In genomic region chrX:142967067-142967466, GRCm38 (mm10) we compare ENCODE assay signal across 8 mouse cellular contexts. TPM values are rescaled to one million over a fixed set of nuclear protein-coding genes. Genes with fewer than 3 reads are reported as not detected.
A peak's percentile ranks its signal among the peaks of the same experiment; 100 is the strongest.
DNase-seq lines count a peak whose midpoint lies in the region; ATAC-seq and TF ChIP-seq lines count a peak whose summit lies in the region.

No protein-coding gene starts in this region.

- H3K36me3 ChIP-seq in hindbrain, embryonic 10.5 days, result no peaks in the 10 kb centered on the region
- no peaks in the 10 kb centered on the region for H3K36me3 ChIP-seq in liver, embryonic 14.5 days (replicated peaks; ENCODE audit: control insufficient read depth, insufficient read depth, low read depth)
- no peaks in the 10 kb centered on the region for H3K36me3 ChIP-seq in stomach, embryonic 16.5 days (ENCODE audit: control insufficient read depth, insufficient read depth, low read length)

- H3K9me3 ChIP-seq in hindbrain, embryonic 10.5 days, result no peaks in the 10 kb centered on the region
- no peaks in the 10 kb centered on the region for H3K9me3 ChIP-seq in liver, embryonic 14.5 days (ENCODE audit: control insufficient read depth, low read length)
- H3K9me3 ChIP-seq in stomach, embryonic 16.5 days (replicated peaks; ENCODE audit: control insufficient read depth, low read length), result no peaks in the 10 kb centered on the region

- ATAC-seq in liver, embryonic 14.5 days (ENCODE audit: insufficient read depth), result no peak
- no peak for ATAC-seq in stomach, embryonic 16.5 days (ENCODE audit: insufficient read depth, low FRiP score)

- peak overlapping the region; percentile 68 for H3K9ac ChIP-seq in liver, embryonic 14.5 days (replicated peaks)
- H3K9ac ChIP-seq in stomach, embryonic 16.5 days (ENCODE audit: low read length), result peak overlapping the region; percentile 83

- peaks cover 48% of the 10 kb centered on the region for H3K27me3 ChIP-seq in hindbrain, embryonic 10.5 days (ENCODE audit: insufficient read depth, poor library complexity, severe bottlenecking)
- H3K27me3 ChIP-seq in liver, embryonic 14.5 days (ENCODE audit: control insufficient read depth, insufficient read depth, low read length), result no peaks in the 10 kb centered on the region
- no peaks in the 10 kb centered on the region for H3K27me3 ChIP-seq in stomach, embryonic 16.5 days (ENCODE audit: control insufficient read depth, insufficient read depth, low read length)

- H3K4me2 ChIP-seq in liver, embryonic 14.5 days (ENCODE audit: low read depth), result peak overlapping the region; percentile 72
- H3K4me2 ChIP-seq in stomach, embryonic 16.5 days (ENCODE audit: low read depth, low read length), result peak overlapping the region; percentile 56

- 45% methylated on average over 7 of the region's 7 CpGs for WGBS in hindbrain, embryonic 10.5 days
- 36% methylated on average over 6 of the region's 7 CpGs for WGBS in liver, embryonic 14.5 days (ENCODE audit: insufficient replicate concordance)
- 28% methylated on average over 7 of the region's 7 CpGs for WGBS in stomach, embryonic 16.5 days

- H3K4me1 ChIP-seq in brown adipose tissue, adult 24 weeks (ENCODE audit: control insufficient read depth, insufficient read depth, insufficient read length, low read length), result no peaks in the 10 kb centered on the region
- H3K4me1 ChIP-seq in hindbrain, embryonic 10.5 days (replicated peaks), result 0 out of 2 replicates have a peak, but pooled peaks cover 5% of the 10 kb centered on the region
- H3K4me1 ChIP-seq in liver, embryonic 14.5 days (replicated peaks; ENCODE audit: control insufficient read depth in 2 of 2, insufficient read depth in 2 of 2, low read length in 1 of 2), result peaks cover 6 to 14% of the 10 kb centered on the region in 2 experiments
- H3K4me1 ChIP-seq in stomach, embryonic 16.5 days (ENCODE audit: control insufficient read depth, insufficient read depth, low read length), result no peaks in the 10 kb centered on the region

- H3K27ac ChIP-seq in brown adipose tissue, adult 24 weeks (replicated peaks; ENCODE audit: low read depth, low read length), result no peak overlapping the region
- peak overlapping the region; percentile 42 for H3K27ac ChIP-seq in hindbrain, embryonic 10.5 days
- peak overlapping the region; percentile 42 for H3K27ac ChIP-seq in liver, embryonic 14.5 days
- no peak overlapping the region for H3K27ac ChIP-seq in stomach, embryonic 16.5 days (ENCODE audit: low read length)

- TF ChIP-seq CTCF in liver, embryonic 14.5 days (IDR thresholded peaks at IDR 0.05; ENCODE audit: low read depth), result no peak

- TF ChIP-seq EP300 in liver, embryonic 14.5 days (IDR thresholded peaks at IDR 0.05; ENCODE audit: low read depth), result no peak

- peak overlapping the region; percentile 99 for H3K4me3 ChIP-seq in brown adipose tissue, adult 24 weeks (ENCODE audit: insufficient read depth, low read depth, low read length)
- H3K4me3 ChIP-seq in hindbrain, embryonic 10.5 days, result peak overlapping the region; percentile 73
- H3K4me3 ChIP-seq in liver, embryonic 14.5 days (ENCODE audit: insufficient read depth in 1 of 2, low read depth in 2 of 2, low read length in 2 of 2), result peak overlapping the region; percentile 49 to 81
- H3K4me3 ChIP-seq in stomach, embryonic 16.5 days (replicated peaks; ENCODE audit: low read length), result peak overlapping the region; percentile 68

- peak; percentile 3 for DNase-seq in layer of hippocampus, adult 9-11 months
- DNase-seq in layer of hippocampus, postnatal 25 days (ENCODE audit: extremely low spot score in 1 of 2, low spot score in 1 of 2), result no peak
- no peak for DNase-seq in hindbrain, embryonic 10.5 days (ENCODE audit: low spot score)
- DNase-seq in liver, embryonic 14.5 days (ENCODE audit: low read depth in 3 of 3, low spot score in 3 of 3), result no peak
- no peak for DNase-seq in ovary, adult 18-20 months (ENCODE audit: low spot score)
- no peak for DNase-seq in cerebellum, postnatal 10 days

RNA-seq across cellular contexts. Expression of gene Ammecr1, which starts 0.5 kb away (rescaled TPM):
- 1 to 10 TPM; 1.7 to 2.0 TPM for total RNA-seq in layer of hippocampus, postnatal 25 days (2021)
- polyA plus RNA-seq in brown adipose tissue, adult 24 weeks (2012; ENCODE audit: insufficient read depth, insufficient read length, missing spikeins), result 0.87 and 1.1 TPM in 2 replicates
- 6.9 and 9.1 TPM in 2 replicates for polyA plus RNA-seq in hindbrain, embryonic 10.5 days (2016; fragmentation: Nextera tagmentation; extraction: Ambion mirVana)
- polyA plus RNA-seq in liver, embryonic 14.5 days (2012; rRNA removed), result 3.2 and 5.0 TPM in 2 replicates
- 12.8 and 14.8 TPM in 2 replicates for polyA plus RNA-seq in liver, embryonic 14.5 days (2014; fragmentation: Nextera tagmentation; extraction: Ambion mirVana)
- 9.4 and 9.8 TPM in 2 replicates for polyA plus RNA-seq in stomach, embryonic 16.5 days (2015; fragmentation: Nextera tagmentation; extraction: Ambion mirVana)

Comparison
In these comparisons a context has a peak if more than half of its experiments do, and no peak if none do; other contexts are left out.
1. H3K27ac ChIP-seq: peak in hindbrain, embryonic 10.5 days (single experiment) and liver, embryonic 14.5 days (single experiment); none in brown adipose tissue, adult 24 weeks (single experiment) and stomach, embryonic 16.5 days (single experiment).
2. Peak in every context shown above with its lines, with median percentiles within 50 percentile points of each other: H3K4me3 ChIP-seq.